Mouse (Mus musculus) left cerebral cortex, postnatal 25 days (tissue): ENCODE measurements around the gene Ficd. TPM values are rescaled to one million over a fixed set of nuclear protein-coding genes. Genes with fewer than 3 reads are reported as not detected.

Source experiments
- DNase-seq, 2 experiments: peaks; one replicate each; pipeline ENCODE4 v3.0.0; 2022; ENCODE audit warnings: low spot score in 2 of 2, mixed read lengths in 1 of 2
- intact Hi-C: fragments of 180-260 bp; cut with DNase I; formaldehyde crosslinking; loops from one replicate; pipeline ENCODE4 v1.15.1; 2025
- total RNA-seq, 2 experiments: library from RNA; stranded (reverse); gene quantifications; 2 replicates each; pipeline ENCODE4 v1.2.3; 2021

The Ficd gene
- 10 to 100 TPM; 12.2 to 12.5 TPM for total RNA-seq

DNA sequence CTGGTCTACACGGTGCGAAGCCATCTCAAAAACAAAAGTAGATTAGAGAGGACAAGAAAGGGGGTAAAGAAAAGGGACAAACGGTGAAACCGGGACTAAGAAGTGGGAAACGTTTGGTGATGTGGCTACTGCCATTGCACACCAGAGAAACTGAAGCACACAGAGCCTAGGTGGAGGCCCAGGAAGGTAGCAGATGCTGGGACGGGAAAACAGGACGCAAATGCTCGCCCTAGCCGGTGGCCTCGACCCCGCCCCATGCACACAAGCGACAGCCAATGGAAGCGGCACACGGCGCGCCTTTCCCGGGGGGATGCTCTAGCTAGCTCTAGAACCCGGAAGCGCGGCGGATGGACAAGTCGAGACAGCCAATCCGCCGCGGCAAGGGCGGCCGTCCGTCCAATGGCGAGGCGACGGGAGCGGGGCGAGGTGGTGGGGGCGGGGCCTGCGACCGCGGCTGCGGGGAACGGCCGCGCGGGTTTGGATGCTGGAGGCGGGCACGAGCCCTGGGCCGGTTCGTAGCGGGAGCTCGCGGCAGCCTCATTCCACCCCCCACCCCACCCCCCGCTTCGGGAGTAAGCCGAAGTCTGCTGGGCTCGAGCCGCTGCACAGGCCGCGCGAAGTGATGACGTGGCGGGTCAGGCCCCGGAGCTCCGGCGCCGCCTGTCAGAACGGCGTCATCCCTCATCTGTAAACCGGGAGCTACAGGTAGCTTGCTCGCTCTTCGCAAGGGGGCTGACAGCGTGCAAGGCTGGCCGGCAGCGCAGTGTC is at the start of gene Ficd:
Gene Ficd (plus strand): TSS at position 459 of the 768 bp plus-strand sequence.
- intact Hi-C loops: loop anchor here (2.0 to 10.0 kb wide), 2 partner anchors 35 to 451 kb away; no protein-coding TSS in a partner anchor
- DNase-seq: peak; percentile 94

DNA sequence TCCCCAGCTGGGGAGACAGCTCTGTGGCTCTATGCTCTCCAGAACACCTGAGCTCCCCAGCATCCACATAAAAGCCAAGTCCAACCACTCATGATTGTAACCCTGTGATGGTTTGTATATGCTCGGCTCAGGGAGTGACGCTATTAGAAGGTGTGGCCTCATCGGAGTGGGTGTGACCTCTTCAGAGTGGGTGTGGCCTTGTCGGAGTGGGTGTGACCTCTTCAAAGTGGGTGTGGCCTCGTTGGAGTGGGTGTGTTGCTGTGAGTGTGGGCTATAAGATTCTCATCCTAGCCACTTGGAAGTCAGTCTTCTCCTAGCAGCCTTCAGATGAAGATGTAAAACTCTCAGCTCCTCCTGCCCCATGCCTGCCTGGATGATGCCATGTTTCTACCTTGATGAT is 48.1 kb upstream of the Ficd start:
- intact Hi-C loops: no loop called here
- no peak for DNase-seq

DNA sequence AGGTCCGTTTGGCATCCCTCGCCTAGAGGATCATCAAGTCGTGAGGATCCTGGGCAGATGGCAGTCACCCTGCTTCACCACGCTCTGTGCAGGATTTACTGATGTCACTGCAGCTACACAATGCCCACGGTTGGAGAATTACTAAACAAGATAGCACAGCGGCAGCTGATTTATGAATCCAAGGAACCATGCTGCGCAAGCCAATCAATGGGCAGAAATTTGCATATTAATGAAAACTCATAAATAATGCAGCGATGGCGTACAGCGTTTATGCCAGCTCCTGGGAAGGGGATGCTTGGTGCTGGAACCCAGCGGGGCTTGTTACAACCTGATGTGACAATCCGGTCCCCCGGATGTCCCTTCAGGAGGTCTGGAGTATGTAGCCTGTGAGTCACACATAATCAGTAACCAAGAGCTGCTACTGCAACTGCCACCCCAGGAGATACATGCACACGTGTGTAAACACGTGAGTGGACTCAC is 45.5 kb upstream of the Ficd start:
- intact Hi-C loops: no loop called here

DNA sequence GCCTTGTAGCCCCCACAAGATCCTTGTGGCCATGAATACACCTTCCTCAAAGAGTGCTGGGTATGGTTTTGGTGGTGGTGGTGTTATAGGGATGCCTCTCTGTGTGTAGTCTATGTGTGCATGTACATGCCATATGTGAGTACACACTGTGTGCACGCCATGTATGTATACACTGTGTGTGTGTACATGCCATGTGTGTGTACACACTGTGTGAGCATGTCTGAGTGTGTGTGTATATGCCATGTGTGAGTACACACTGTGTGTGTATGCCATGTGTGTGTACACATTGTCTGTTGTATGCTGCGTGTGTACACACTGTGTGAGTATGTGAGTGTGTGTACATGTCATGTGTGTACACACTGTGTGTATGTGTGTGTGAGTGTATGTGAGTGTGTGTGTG is 44.7 kb upstream of the Ficd start:
- no peak for DNase-seq
- intact Hi-C loops: no loop called here

More for the DNA sequence above, 45.5 kb upstream of the Ficd start:
- peak in 1 of 2 experiments; percentile 3 for DNase-seq

DNA sequence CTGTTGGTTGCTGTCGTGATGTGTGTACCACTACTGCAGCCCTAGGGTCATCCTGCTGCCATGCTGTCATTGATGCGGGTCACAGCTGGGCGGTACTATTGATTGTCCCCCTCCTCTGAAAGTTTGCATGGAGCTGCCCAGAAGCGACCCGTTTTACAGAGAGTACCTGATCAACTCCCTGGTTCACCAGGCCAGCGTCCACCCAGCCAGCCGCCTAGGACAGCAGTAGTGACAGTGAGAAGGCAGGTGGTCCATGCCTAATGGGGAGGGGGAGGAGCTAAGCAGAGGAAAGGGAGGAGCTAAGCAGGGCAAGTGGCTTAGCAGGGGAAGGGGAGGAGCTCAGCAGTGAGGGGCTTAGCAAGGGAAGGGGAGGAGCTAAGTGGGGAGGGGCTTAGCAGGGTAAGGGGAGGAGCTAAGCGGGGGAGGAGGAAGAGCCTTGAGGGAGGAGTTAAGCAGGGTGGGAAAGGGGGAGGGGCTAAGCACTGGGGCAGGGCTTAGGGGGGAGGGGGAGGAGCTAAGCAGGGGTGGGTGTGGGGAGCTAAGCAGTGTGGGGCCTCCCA is 42.3 kb upstream of the Ficd start:
- intact Hi-C loops: no loop called here
- no peak for DNase-seq

DNA sequence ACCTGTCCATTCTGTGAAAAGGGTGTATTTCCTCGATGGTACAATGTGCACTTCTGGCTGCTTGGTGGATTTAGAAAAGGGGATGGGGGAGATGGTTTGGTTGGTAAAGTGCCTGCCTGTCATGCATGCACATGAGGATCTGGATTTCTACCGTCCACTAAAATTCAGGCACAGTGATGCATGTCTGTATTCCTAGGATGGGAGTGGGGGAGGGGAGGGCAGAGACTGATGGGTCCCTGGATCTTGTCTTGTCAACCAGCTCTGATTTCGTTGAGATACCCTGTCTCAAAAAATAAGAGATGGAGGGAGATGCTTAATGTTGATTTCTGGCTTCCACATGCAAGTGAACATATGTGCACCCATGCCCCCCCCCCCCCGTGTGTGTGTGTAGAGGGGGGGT is 41.6 kb upstream of the Ficd start:
- intact Hi-C loops: no loop called here
- no peak for DNase-seq

DNA sequence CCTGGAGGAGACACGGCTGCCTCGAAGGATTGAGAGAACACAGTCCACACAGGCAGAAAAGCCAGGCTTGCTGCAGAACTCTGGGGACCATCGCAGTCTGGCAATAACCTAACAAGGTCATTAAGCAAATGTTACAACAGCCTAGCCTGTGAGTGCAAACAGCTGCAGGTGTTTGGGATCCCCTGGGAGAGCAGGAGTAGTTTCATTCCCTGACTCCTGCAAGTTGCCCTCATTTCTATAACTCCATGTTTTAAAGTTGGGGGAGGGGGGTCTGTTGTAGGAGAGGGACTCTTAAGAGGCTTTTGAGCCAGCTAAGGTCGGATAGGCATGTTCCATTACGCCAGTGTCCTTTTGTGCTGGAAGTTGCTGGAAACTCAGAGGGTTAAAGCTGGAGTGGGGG is 41.2 kb upstream of the Ficd start:
- DNase-seq: no peak
- intact Hi-C loops: no loop called here

DNA sequence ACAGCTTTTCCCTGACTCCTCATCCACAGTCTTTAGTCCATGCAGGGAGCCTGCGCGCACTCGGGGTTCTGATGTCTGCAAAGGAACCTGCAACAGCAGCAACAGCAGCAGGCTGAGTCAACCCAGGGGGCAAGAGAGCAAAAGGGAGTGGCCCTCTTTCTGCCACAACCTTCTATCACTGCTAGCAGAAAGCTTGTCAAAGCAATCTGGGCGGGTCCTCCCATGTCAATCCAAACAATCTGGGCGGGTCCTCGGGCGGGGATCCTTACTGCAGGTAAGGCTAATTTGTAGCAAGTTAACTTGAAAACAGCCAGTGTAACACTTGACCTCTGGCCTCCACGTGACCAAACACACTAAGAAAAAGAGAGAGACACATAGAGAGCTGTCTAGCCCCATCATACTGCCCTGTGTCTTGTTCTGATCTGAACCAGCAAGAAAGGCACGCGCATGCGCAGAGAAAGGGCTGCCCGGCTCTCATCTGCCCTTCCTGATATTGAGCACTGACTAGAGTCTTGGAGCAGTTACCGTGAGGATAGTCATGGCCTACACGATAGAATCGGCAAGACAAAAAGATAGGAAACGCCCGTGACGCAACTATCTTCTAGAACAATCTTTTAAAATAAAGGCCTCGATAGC is 35.1 kb upstream of the Ficd start:
- no peak for DNase-seq
- intact Hi-C loops: no loop called here

DNA sequence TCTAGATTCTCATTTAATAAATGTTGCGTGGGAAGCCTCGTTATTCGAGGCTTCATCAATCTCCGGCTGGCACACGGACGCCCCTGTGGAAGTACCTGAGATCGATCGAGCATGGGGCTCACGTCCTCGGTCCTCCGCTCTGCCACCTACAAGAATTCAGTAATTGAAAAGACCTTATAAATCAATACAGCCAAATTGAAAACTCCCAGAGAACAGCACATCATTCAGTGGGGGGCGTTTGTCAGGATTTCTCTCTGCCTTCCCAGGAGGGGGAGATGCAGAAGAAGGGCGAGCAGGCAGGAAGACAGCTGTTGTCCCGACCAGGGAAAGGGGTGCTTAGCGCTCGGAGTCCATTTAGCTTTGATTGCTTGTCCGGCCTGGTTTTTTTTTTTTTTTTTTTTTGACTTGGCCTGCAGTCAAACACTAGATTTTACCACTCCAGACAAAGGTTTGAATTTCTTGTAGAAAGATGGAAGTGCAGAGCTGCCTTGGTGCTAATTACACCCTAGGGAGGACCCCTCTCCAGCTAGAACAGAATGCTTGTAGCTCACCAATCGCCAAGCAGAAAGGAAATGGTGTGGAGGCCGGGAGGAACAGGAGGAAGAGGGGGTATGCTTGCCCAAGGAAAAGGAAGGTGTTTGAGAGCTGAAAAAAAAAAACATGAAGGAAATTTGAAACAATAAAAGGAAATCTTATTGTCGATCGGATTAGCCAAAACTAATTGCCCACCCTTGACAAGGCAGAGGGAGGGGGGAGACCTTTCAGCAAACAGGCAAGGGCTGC is 31.6 kb upstream of the Ficd start:
- DNase-seq: no peak
- intact Hi-C loops: no loop called here

DNA sequence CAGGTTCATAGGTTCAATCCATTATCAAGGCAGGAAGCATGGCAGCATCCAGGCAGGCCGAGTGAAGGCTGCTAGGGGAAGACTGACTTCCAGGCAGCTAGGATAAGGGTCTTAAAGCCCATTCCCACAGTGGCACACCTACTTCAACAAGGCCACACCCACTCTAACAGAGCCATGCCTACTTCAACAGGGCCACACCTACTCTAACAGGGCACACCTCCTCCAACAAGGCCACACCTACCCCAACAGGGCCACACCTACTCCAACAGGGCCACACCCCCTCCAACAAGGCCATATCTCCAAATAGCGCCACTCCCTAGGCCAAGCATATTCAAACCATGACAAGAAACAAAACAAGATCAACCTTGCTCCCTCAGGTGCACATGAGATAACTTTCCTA is 22.7 kb upstream of the Ficd start:
- intact Hi-C loops: no loop called here
- no peak for DNase-seq

DNA sequence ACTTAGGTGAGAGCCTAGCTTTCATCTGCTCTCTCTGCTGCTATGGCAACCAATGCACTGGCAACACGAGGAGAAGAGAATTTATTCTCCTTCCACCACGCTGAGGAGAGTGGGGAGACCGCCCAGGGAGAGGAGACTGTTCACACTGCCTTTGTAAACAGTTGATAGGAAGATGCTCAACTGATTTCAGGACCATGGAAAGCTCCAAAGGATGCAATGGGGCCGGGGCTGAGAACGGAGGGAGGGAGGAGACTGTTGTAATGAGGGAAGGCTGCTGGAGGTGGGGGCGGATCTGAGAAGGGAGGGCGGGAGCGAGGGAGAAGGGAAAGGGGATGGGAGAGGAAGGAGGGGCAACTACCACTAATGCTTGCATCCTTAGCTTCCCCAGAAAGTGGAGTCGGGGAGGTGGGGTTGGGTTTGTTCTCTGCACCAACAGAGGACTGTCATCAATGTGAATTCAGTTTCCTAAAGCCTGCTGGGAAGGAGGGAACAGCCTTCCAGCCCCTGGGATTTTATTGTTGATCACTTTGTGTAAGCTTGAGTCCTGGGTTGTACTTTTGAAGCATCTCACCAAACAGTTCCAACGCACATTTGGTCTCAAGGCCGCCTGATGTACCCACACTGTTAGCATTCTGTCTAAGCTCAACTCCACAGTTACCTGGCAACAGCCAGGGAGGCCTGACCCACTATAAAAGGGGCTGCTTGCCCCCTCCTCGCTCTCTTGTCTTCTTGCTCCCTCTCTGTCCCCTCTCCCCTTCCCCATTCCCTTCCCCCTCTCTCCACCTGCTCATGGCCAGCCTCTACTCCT is 18.8 kb upstream of the Ficd start:
- DNase-seq: peak; percentile 68 to 84
- intact Hi-C loops: loop anchor here (1.0 kb wide), 1 partner anchor 125 kb away; no protein-coding TSS in a partner anchor

DNA sequence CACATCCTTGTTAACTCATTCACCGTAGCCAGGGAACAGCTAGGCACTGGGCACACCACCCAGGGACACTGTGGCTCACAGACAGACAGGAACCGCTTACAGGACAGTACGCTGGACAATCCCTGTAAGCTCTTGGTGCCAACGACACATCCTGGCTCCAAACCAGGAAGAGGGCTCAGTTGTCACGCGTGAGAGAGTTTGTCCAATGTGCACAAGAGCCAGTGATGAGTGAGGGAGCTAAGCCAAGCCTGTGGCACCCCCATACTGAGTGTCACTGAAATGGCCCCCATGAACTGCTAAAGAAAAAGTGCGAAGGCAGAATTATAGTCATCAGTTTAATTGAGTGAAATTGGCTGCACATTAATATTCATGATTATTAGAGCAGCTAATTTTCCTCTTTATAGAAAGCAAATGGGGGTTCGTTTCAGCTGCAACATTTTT is 16.4 kb upstream of the Ficd start:
- DNase-seq: peak in 1 of 2 experiments; percentile 6
- intact Hi-C loops: no loop called here

DNA sequence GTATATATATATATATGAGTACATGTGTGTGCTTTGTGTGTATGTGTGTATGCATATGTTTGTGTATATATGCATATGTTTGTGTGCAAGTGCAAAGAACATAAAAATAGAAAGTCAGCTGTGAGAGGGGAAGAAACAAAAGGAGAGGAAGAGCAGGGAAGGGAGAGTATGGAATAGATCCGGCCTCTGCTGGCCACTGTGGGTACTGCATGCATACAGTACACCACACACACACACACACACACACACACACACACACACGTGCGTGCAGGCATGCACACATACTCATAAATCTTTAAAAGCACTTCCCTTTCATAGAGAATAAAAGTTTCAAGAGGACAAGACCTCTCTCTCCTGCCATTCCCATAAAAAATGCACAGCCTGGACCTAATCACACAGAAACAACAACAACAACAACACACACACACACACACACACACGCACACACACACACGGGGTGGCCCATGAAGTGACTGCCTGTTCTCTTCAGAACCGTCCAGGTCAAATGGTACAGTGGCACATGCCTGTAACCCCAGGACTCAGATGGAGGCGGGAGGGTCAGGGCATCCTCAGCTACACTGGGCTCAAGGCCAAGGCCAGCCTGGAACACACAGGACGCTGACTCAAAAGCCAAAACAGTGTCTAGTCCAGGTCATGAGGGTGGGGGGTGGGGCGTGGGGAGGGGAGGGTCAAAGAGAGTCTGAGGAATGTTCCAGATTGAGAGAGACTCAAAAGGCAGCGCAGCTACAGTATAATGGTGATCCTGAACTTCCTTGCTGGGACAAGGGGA is 13.2 kb upstream of the Ficd start:
- intact Hi-C loops: no loop called here
- no peak for DNase-seq

DNA sequence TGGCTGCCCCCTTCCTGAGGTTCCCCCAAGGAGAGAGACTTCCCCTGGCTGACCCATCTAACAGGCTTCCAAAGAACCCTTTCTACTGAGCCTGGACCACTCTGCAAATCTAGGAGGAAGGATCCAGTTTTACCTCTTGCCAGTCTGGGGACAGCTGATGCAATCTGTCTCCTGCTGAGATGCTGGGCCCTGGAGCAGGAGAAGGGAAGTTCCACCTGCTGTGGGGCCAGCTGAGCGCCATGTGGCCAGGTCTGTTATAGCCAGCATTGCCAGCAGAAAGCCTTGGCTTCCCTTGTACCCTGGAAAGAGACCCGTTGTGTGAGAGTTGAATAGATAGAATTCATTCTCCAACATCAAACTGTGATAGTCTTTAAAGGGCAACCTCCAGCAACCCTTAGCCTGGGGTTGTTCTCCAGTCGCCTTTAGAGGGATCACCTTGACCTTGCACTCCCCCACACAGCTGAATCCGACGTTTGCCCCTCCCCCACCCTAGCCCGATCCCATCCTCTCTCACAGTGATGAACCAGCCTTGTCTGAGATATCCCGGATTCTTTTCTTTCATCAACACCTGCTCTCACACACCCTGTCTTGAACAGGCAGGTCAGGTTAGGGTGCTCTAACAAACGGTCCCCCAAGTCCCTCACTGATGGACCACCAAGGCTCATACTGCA is 11.9 kb upstream of the Ficd start:
- intact Hi-C loops: loop anchor here (1.0 to 2.0 kb wide), 3 partner anchors 137 to 357 kb away; no protein-coding TSS in a partner anchor
- no peak for DNase-seq

DNA sequence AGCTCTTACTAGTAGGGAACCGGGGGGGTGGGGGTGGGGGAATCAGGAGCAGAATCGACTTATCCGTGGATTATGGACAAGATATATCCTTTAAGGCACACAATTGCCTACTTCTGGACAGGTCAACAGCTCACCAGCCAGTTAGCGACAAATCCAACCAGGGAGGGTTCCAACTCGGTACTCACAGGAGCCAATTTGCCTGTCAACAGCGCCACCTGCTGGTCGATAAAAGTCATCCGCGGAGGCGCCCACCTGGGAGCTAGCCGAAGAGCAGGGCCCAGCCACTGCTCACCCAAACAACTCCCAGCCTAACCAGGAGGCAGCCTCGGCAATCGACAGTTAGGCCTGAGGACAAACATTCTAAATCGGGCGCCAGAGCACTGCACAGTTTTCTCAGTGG is 11.2 kb upstream of the Ficd start, which contains the start of gene 1700069L16Rik:
Gene 1700069L16Rik (minus strand): TSS at position 327 of the 400 bp plus-strand sequence.
- DNase-seq: peak; percentile 88 to 92
- intact Hi-C loops: loop anchor here (1.0 to 2.0 kb wide), 3 partner anchors 138 to 358 kb away; no protein-coding TSS in a partner anchor

DNA sequence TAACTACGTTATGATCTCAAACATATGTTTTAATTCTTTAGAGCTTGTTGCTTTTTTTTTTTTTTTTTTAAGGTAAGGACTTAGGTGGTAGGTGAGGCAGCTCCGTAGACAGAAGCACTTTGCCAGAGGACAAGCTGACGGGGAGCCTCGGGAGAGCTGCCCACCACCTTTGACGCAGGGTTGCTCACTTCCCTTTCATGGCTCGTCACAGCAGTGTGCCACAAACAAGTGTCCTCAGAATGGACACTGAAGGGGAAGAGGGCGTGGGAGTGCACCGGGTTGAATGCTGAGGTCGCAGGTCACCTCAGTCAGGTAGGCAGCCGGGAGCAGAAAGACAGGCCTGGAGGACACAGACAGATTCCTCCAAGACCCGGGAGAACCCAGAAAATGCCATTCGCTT is 10.2 kb upstream of the Ficd start:
- intact Hi-C loops: loop anchor here (2.0 kb wide), 1 partner anchor 139 kb away; no protein-coding TSS in a partner anchor
- no peak for DNase-seq

DNA sequence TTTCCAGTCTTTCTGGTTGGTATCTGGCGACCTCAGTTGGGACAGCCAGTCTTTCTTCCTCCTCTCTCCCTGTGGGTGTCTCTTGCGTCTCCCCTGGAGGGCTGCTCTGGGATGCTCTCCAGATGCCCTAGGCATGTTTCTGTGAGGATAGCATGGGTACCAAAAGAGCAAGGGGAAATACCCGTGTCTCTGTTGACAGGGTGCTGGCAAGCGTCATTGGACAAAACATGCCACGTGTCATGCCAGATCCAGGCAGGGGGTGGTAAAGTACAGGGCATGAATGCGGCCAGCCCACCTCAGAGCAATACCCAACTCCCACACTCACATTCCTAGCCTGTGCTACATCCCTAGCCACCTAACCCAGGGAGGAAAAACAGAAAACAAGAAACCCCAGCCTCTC is 9.0 kb upstream of the Ficd start:
- DNase-seq: no peak
- intact Hi-C loops: no loop called here

DNA sequence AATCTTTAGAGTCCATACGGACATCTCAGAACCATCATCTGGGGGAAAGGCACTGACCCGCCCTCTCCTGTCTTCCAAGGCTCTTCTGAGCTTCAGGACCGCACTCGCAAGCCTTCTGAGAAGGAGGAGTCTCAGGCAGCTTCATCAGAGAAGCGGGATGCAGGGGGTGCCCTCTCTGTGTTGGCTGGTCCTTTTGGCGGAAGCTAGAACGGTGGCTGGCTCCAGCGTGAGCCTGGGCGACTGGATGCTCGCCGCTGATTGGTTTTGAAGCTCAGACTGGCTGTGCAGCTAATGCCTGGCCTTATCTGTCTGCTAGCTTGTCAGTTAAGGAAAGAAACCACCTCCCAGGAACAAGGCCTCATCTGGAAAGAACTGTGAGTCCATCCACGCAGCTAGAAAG is 8.4 kb upstream of the Ficd start:
- DNase-seq: no peak
- intact Hi-C loops: no loop called here
